Mouse (Mus musculus): ENCODE results near the gene Vmn1r28. TPM values are rescaled to one million over a fixed set of nuclear protein-coding genes. Genes with fewer than 3 reads are reported as not detected.

The Vmn1r28 gene
- polyA plus RNA-seq (2012) = not detected in 2 replicates

DNA sequence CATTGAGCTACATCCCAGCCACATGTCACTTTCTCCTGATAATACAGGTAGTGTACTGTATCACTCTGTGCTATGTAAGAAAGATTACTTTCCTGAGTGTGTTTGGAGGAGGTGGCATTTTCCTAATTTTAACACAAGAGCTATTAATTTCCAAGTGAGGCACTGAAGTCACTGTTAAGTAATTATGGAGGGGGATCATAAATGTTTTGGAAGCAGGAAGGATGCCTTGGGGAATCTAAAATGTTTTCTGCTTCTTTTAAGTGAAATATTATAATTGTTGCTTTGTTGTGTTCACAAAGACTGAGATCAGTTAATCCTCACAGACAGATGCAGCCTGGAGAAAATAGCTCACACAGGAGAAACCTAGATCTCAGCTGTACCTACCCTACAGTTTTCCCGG, at the start of gene Vmn1r28:
Gene Vmn1r28, plus strand, starts transcription at position 301 of the 400 bp plus-strand sequence.

DNA sequence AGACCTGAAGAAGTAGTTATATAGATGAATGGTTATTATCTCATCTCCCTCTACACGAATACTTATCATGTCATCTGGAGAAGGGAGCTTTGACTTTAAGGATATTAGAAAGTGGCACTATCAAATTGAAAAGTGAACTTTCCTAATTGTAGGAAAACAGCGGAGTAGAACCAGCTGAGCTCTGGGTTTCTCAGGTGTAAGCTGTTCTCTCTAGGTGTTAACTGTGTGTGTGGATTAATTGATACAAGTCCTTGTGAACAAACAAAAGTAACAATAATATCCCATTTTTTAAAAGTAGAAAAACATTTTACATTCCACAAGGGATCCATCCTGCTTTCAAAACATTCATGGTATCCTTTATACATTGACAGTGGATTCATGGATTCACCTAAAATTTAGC, 43.1 kb upstream of the Vmn1r28 start, which contains the start of gene Vmn1r27:
Gene Vmn1r27, minus strand, starts transcription at position 101 of the 400 bp plus-strand sequence.

DNA sequence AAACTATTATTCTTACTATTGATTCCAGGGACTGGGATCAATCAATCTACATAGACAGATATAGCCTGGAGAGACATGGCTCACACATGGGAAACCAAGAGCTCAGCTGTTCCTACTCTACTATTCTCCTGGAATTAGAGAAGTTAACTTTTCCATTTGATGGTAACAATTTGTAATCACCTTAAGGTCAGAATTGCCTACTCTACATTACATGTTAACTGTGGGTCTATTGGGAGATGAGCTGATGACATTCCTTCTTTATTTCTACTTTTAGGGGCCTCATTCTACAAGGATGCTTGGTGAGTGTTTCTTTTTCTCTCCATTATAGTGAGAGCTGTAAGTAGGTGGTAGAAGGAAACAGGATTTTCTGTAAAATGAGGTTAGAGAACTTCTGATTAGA, 39.4 kb downstream of the Vmn1r28 start, which contains the start of gene Vmn1r29:
Gene Vmn1r29, plus strand, starts transcription at position 301 of the 400 bp plus-strand sequence.

Other genes with a start within 250 kb of the Vmn1r28 start
- gene Vmn1r26, start 246.9 kb upstream of the Vmn1r28 start, polyA plus RNA-seq (2012) = 0.09 TPM in 1 of 2 replicates, not detected in the other
- not detected in 2 replicates for gene Vmn1r27, start 43.2 kb upstream of the Vmn1r28 start, polyA plus RNA-seq (2012)
- gene Vmn1r29, start 39.5 kb downstream of the Vmn1r28 start, polyA plus RNA-seq (2012) = not detected in 2 replicates
- gene Vmn1r30, start 181.3 kb downstream of the Vmn1r28 start, polyA plus RNA-seq (2012) = not detected in 2 replicates
- not detected in 2 replicates for gene Vmn1r31, start 213.3 kb downstream of the Vmn1r28 start, polyA plus RNA-seq (2012)

All from megakaryocyte-erythroid progenitor cell, adult 5 weeks (primary cell).